Mouse (Mus musculus): ENCODE data around the gene 1810049J17Rik. TPM values are rescaled to one million over a fixed set of nuclear protein-coding genes. Genes with fewer than 3 reads are reported as not detected.

The 1810049J17Rik gene
- total and polyA plus RNA-seq, 2 experiments = not detected

GRCm38 (mm10) chr15:12307114-12307513 is 14.6 kb downstream of the 1810049J17Rik start:
- Histone ChIP-seq H3K36me3 (ENCODE audit: control insufficient read depth, insufficient read depth, low read length) (no peaks in the 10 kb centered on the region), H3K9ac (ENCODE audit: low read depth, low read length) (no peak overlapping the region), H3K27ac (replicated peaks; ENCODE audit: insufficient read depth, low read depth, low read length) (no peak overlapping the region), H3K4me1 (ENCODE audit: control insufficient read depth, insufficient read depth, low read length) (no peaks in the 10 kb centered on the region), H3K79me2 (ENCODE audit: control insufficient read depth, insufficient read depth, low read length) (no peaks in the 10 kb centered on the region), H3K27me3 (ENCODE audit: control insufficient read depth, insufficient read depth, low read length) (no peaks in the 10 kb centered on the region), H3K4me3 (ENCODE audit: insufficient read depth, low read depth, low read length) (no peak overlapping the region)
- WGBS = 77% methylated on average over 4 of the region's 4 CpGs
- TF ChIP-seq CTCF (IDR thresholded peaks at IDR 0.05; ENCODE audit: low read depth, low read length) (no peak), POLR2A (IDR thresholded peaks at IDR 0.05; ENCODE audit: extremely low read depth, insufficient read depth, low read length) (no peak)
- DNase-seq (ENCODE audit: extremely low read depth, low read depth, low spot score) = no peak

- Histone ChIP-seq H3K36me3 (ENCODE audit: control insufficient read depth, insufficient read depth, low read length) (no peaks in the 10 kb centered on the region), H3K27me3 (ENCODE audit: control insufficient read depth, insufficient read depth, low read length) (no peaks in the 10 kb centered on the region), H3K9ac (ENCODE audit: low read depth, low read length) (no peak overlapping the region), H3K27ac (replicated peaks; ENCODE audit: insufficient read depth, low read depth, low read length) (no peak overlapping the region), H3K4me1 (ENCODE audit: control insufficient read depth, insufficient read depth, low read length) (no peaks in the 10 kb centered on the region), H3K79me2 (ENCODE audit: control insufficient read depth, insufficient read depth, low read length) (no peaks in the 10 kb centered on the region), H3K4me3 (ENCODE audit: insufficient read depth, low read depth, low read length) (no peak overlapping the region)
- TF ChIP-seq CTCF (IDR thresholded peaks at IDR 0.05; ENCODE audit: low read depth, low read length) (no peak), POLR2A (IDR thresholded peaks at IDR 0.05; ENCODE audit: extremely low read depth, insufficient read depth, low read length) (no peak)
- WGBS = 53% methylated on average over 8 of the region's 8 CpGs
- DNase-seq (ENCODE audit: extremely low read depth, low read depth, low spot score) = no peak
Observed at GRCm38 (mm10) chr15:12306188-12307071, 15.3 kb downstream of the 1810049J17Rik start.

GRCm38 (mm10) chr15:12301771-12302170 is 19.9 kb downstream of the 1810049J17Rik start:
- H3K4me3 ChIP-seq (ENCODE audit: insufficient read depth, low read depth, low read length) = no peak overlapping the region
- no peak overlapping the region for H3K9ac ChIP-seq (ENCODE audit: low read depth, low read length)
- no peak for DNase-seq (ENCODE audit: extremely low read depth, low read depth, low spot score)
- no peaks in the 10 kb centered on the region for H3K36me3 ChIP-seq (ENCODE audit: control insufficient read depth, insufficient read depth, low read length)
- H3K27me3 ChIP-seq (ENCODE audit: control insufficient read depth, insufficient read depth, low read length) = no peaks in the 10 kb centered on the region
- no peak overlapping the region for H3K27ac ChIP-seq (replicated peaks; ENCODE audit: insufficient read depth, low read depth, low read length)
- no peaks in the 10 kb centered on the region for H3K4me1 ChIP-seq (ENCODE audit: control insufficient read depth, insufficient read depth, low read length)
- 77% methylated on average over 6 of the region's 6 CpGs for WGBS
- TF ChIP-seq CTCF (IDR thresholded peaks at IDR 0.05; ENCODE audit: low read depth, low read length) (no peak), POLR2A (IDR thresholded peaks at IDR 0.05; ENCODE audit: extremely low read depth, insufficient read depth, low read length) (no peak)
- no peaks in the 10 kb centered on the region for H3K79me2 ChIP-seq (ENCODE audit: control insufficient read depth, insufficient read depth, low read length)

- no peaks in the 10 kb centered on the region for H3K4me1 ChIP-seq (ENCODE audit: control insufficient read depth, insufficient read depth, low read length)
- no peak overlapping the region for H3K9ac ChIP-seq (ENCODE audit: low read depth, low read length)
- H3K27me3 ChIP-seq (ENCODE audit: control insufficient read depth, insufficient read depth, low read length) = no peaks in the 10 kb centered on the region
- TF ChIP-seq CTCF (IDR thresholded peaks at IDR 0.05; ENCODE audit: low read depth, low read length) = no peak
- no peak for TF ChIP-seq POLR2A (IDR thresholded peaks at IDR 0.05; ENCODE audit: extremely low read depth, insufficient read depth, low read length)
- H3K36me3 ChIP-seq (ENCODE audit: control insufficient read depth, insufficient read depth, low read length) = no peaks in the 10 kb centered on the region
- DNase-seq (ENCODE audit: extremely low read depth, low read depth, low spot score) = no peak
- no peak overlapping the region for H3K27ac ChIP-seq (replicated peaks; ENCODE audit: insufficient read depth, low read depth, low read length)
- 64% methylated on average over 7 of the region's 7 CpGs for WGBS
- no peaks in the 10 kb centered on the region for H3K79me2 ChIP-seq (ENCODE audit: control insufficient read depth, insufficient read depth, low read length)
- H3K4me3 ChIP-seq (ENCODE audit: insufficient read depth, low read depth, low read length) = no peak overlapping the region
Observed at GRCm38 (mm10) chr15:12298231-12298737, 23.4 kb downstream of the 1810049J17Rik start.

GRCm38 (mm10) chr15:12296228-12296627 is 25.5 kb downstream of the 1810049J17Rik start:
- no peak overlapping the region for H3K27ac ChIP-seq (replicated peaks; ENCODE audit: insufficient read depth, low read depth, low read length)
- H3K4me3 ChIP-seq (ENCODE audit: insufficient read depth, low read depth, low read length) = no peak overlapping the region
- WGBS = 78% methylated on average over 2 of the region's 2 CpGs
- no peaks in the 10 kb centered on the region for H3K27me3 ChIP-seq (ENCODE audit: control insufficient read depth, insufficient read depth, low read length)
- H3K79me2 ChIP-seq (ENCODE audit: control insufficient read depth, insufficient read depth, low read length) = no peaks in the 10 kb centered on the region
- DNase-seq (ENCODE audit: extremely low read depth, low read depth, low spot score) = no peak
- H3K9ac ChIP-seq (ENCODE audit: low read depth, low read length) = no peak overlapping the region
- H3K4me1 ChIP-seq (ENCODE audit: control insufficient read depth, insufficient read depth, low read length) = no peaks in the 10 kb centered on the region
- no peaks in the 10 kb centered on the region for H3K36me3 ChIP-seq (ENCODE audit: control insufficient read depth, insufficient read depth, low read length)
- TF ChIP-seq POLR2A (IDR thresholded peaks at IDR 0.05; ENCODE audit: extremely low read depth, insufficient read depth, low read length) = no peak
- no peak for TF ChIP-seq CTCF (IDR thresholded peaks at IDR 0.05; ENCODE audit: low read depth, low read length)

- Histone ChIP-seq H3K27me3 (ENCODE audit: control insufficient read depth, insufficient read depth, low read length) (no peaks in the 10 kb centered on the region), H3K27ac (replicated peaks; ENCODE audit: insufficient read depth, low read depth, low read length) (no peak overlapping the region), H3K4me1 (ENCODE audit: control insufficient read depth, insufficient read depth, low read length) (no peaks in the 10 kb centered on the region), H3K79me2 (ENCODE audit: control insufficient read depth, insufficient read depth, low read length) (no peaks in the 10 kb centered on the region), H3K36me3 (ENCODE audit: control insufficient read depth, insufficient read depth, low read length) (no peaks in the 10 kb centered on the region), H3K4me3 (ENCODE audit: insufficient read depth, low read depth, low read length) (no peak overlapping the region), H3K9ac (ENCODE audit: low read depth, low read length) (no peak overlapping the region)
- TF ChIP-seq CTCF (IDR thresholded peaks at IDR 0.05; ENCODE audit: low read depth, low read length) (no peak), POLR2A (IDR thresholded peaks at IDR 0.05; ENCODE audit: extremely low read depth, insufficient read depth, low read length) (no peak)
- 93% methylated on average over 2 of the region's 2 CpGs for WGBS
- DNase-seq (ENCODE audit: extremely low read depth, low read depth, low spot score) = no peak
Observed at GRCm38 (mm10) chr15:12291757-12292156, 29.9 kb downstream of the 1810049J17Rik start.

Measured in liver, adult 2 months (tissue).